Comparison of ENCODE assay signal across 8 mouse cellular contexts in the genomic region with DNA sequence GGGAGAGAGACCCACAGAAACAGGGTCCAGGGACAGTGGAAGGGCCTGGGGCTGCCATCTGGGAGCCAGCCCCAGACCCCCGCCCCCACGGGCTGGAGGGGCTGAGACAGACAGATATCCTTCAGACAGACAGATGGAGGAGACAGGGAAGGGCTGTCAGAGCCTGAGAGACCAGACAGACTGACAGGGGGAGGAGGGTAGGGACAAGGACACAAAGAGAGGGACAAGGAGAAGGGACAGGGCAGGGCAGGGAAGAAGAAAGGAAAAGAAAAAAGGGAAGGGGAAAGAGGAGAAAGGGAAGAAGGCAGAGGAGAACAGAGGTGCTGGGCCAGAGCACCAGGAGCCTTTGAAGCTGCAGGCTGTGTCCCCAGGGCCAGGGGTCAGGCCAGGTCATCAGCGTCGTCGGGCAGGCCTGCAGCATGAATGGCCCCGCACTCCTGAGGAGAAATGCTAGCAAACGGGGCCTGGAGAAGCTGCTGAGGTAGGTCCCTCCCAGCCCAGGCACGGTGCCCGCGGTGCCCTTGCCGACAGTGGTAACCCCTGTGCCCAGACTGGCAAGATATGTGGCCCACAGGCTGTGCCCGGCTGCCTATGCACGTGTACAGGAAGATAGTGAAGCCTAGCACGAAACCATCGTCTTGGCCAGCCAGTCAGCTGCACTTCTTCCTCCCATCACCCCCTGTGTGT. TPM values are rescaled to one million over a fixed set of nuclear protein-coding genes. Genes with fewer than 3 reads are reported as not detected.
DNase-seq lines count a peak whose midpoint lies in the region; ATAC-seq and TF ChIP-seq lines count a peak whose summit lies in the region.

No protein-coding gene starts in this region.

- DNase-seq in kidney, adult 2 months, result no peak
- DNase-seq in embryo, embryonic 10 days (ENCODE audit: low spot score), result peak; percentile 75
- DNase-seq in adipocyte (ENCODE audit: low spot score), result no peak
- no peak for DNase-seq in T-cell, adult 2 months (ENCODE audit: low spot score)

- 21% methylated on average over 15 of the region's 15 CpGs for WGBS in kidney, embryonic 15.5 days
- WGBS in kidney, adult 2 months, result 48% methylated on average over 15 of the region's 15 CpGs
- WGBS in heart, embryonic 13.5 days, result 35% methylated on average over 15 of the region's 15 CpGs

- H3K27ac ChIP-seq in kidney, embryonic 15.5 days, result peak overlapping the region; percentile 96
- H3K27ac ChIP-seq in kidney, adult 2 months (ENCODE audit: insufficient read depth, low read depth, low read length), result no peak overlapping the region
- peak overlapping the region; percentile 99 for H3K27ac ChIP-seq in heart, embryonic 13.5 days (replicated peaks)

- peak overlapping the region; percentile 63 for H3K4me2 ChIP-seq in kidney, embryonic 15.5 days
- peak overlapping the region; percentile 55 for H3K4me2 ChIP-seq in heart, embryonic 13.5 days

- ATAC-seq in kidney, embryonic 15.5 days (replicated peaks; ENCODE audit: low FRiP score), result no peak
- ATAC-seq in heart, embryonic 13.5 days (ENCODE audit: extremely low read depth, insufficient number of reproducible peaks, low FRiP score, low TSS enrichment), result no peak
- peak; percentile 48 for ATAC-seq in megakaryocyte-erythroid progenitor cell, adult 5-6 weeks (replicated peaks; ENCODE audit: low FRiP score, low TSS enrichment, poor library complexity, severe bottlenecking)
- ATAC-seq in frontal cortex, adult (ENCODE audit: low TSS enrichment), result no peak

- H3K27me3 ChIP-seq in kidney, embryonic 15.5 days, result no peaks in the 10 kb centered on the region
- H3K27me3 ChIP-seq in kidney, adult 2 months (replicated peaks; ENCODE audit: control insufficient read depth, insufficient read depth, low read length), result no peaks in the 10 kb centered on the region
- H3K27me3 ChIP-seq in heart, embryonic 13.5 days (replicated peaks), result no peaks in the 10 kb centered on the region

- peak overlapping the region; percentile 41 for H3K4me3 ChIP-seq in kidney, embryonic 15.5 days (replicated peaks)
- no peak overlapping the region for H3K4me3 ChIP-seq in kidney, adult 2 months (ENCODE audit: insufficient read depth, low read depth, low read length)
- peak overlapping the region; percentile 41 for H3K4me3 ChIP-seq in heart, embryonic 13.5 days

- no peaks in the 10 kb centered on the region for H3K36me3 ChIP-seq in kidney, embryonic 15.5 days
- no peaks in the 10 kb centered on the region for H3K36me3 ChIP-seq in kidney, adult 2 months (ENCODE audit: control insufficient read depth, insufficient read depth, low read length)
- H3K36me3 ChIP-seq in heart, embryonic 13.5 days, result no peaks in the 10 kb centered on the region

- peak overlapping the region; percentile 48 for H3K9ac ChIP-seq in kidney, embryonic 15.5 days
- peak overlapping the region; percentile 81 for H3K9ac ChIP-seq in heart, embryonic 13.5 days

- no peak for TF ChIP-seq CTCF in kidney, adult 2 months (conservative IDR thresholded peaks at IDR 0.05; ENCODE audit: insufficient read depth, insufficient read length, low read depth, low read length)

- H3K4me1 ChIP-seq in kidney, embryonic 15.5 days, result peaks cover 75% of the 10 kb centered on the region
- no peaks in the 10 kb centered on the region for H3K4me1 ChIP-seq in kidney, adult 2 months (ENCODE audit: control insufficient read depth, insufficient read depth, low read length)
- H3K4me1 ChIP-seq in heart, embryonic 13.5 days, result peaks cover 72% of the 10 kb centered on the region

- no peak for TF ChIP-seq POLR2A in kidney, adult 2 months (IDR thresholded peaks at IDR 0.05; ENCODE audit: low read depth, low read length)

- H3K9me3 ChIP-seq in kidney, embryonic 15.5 days (replicated peaks), result no peaks in the 10 kb centered on the region
- no peaks in the 10 kb centered on the region for H3K9me3 ChIP-seq in heart, embryonic 13.5 days

RNA-seq across cellular contexts. Expression of a gene that starts 11.4 kb away (rescaled TPM):
- polyA plus RNA-seq in kidney, embryonic 15.5 days (2015; fragmentation: Nextera tagmentation; extraction: Ambion mirVana), result 115 and 139 TPM in 2 replicates
- 22.2 and 39.8 TPM in 2 replicates for polyA plus RNA-seq in kidney, adult 2 months (2012; rRNA removed)
- 51.0 and 54.6 TPM in 2 replicates for polyA plus RNA-seq in heart, embryonic 13.5 days (2015; fragmentation: Nextera tagmentation; extraction: Ambion mirVana)
- total RNA-seq in megakaryocyte-erythroid progenitor cell, adult 5-6 weeks (2014; fragmentation: Nextera tagmentation), result 16.9 and 39.8 TPM in 2 replicates
- 12.1 and 42.5 TPM in 2 replicates for total RNA-seq in megakaryocyte-erythroid progenitor cell, adult 5-6 weeks (2017)

RNA-seq across cellular contexts. Expression of a gene that starts 26.6 kb away (rescaled TPM):
- polyA plus RNA-seq in kidney, embryonic 15.5 days (2015; fragmentation: Nextera tagmentation; extraction: Ambion mirVana), result 23.5 and 46.2 TPM in 2 replicates
- 48.3 TPM in 1 of 2 replicates, not detected in the other for polyA plus RNA-seq in kidney, adult 2 months (2012; rRNA removed)
- 4.0 and 5.4 TPM in 2 replicates for polyA plus RNA-seq in heart, embryonic 13.5 days (2015; fragmentation: Nextera tagmentation; extraction: Ambion mirVana)
- total RNA-seq in megakaryocyte-erythroid progenitor cell, adult 5-6 weeks (2014; fragmentation: Nextera tagmentation), result not detected in 2 replicates
- not detected in 2 replicates for total RNA-seq in megakaryocyte-erythroid progenitor cell, adult 5-6 weeks (2017)

RNA-seq across cellular contexts. Expression of a gene that starts 30.4 kb away (rescaled TPM):
- 19.0 and 45.8 TPM in 2 replicates for polyA plus RNA-seq in kidney, embryonic 15.5 days (2015; fragmentation: Nextera tagmentation; extraction: Ambion mirVana)
- polyA plus RNA-seq in kidney, adult 2 months (2012; rRNA removed), result 0.54 and 103 TPM in 2 replicates
- 34.8 and 41.9 TPM in 2 replicates for polyA plus RNA-seq in heart, embryonic 13.5 days (2015; fragmentation: Nextera tagmentation; extraction: Ambion mirVana)
- not detected in 2 replicates for total RNA-seq in megakaryocyte-erythroid progenitor cell, adult 5-6 weeks (2014; fragmentation: Nextera tagmentation)
- 0.99 and 18.9 TPM in 2 replicates for total RNA-seq in megakaryocyte-erythroid progenitor cell, adult 5-6 weeks (2017)

RNA-seq across cellular contexts. Expression of a gene that starts 37.4 kb away (rescaled TPM):
- polyA plus RNA-seq in kidney, embryonic 15.5 days (2015; fragmentation: Nextera tagmentation; extraction: Ambion mirVana), result 0.62 and 1.3 TPM in 2 replicates
- polyA plus RNA-seq in kidney, adult 2 months (2012; rRNA removed), result 1.8 and 3.3 TPM in 2 replicates
- polyA plus RNA-seq in heart, embryonic 13.5 days (2015; fragmentation: Nextera tagmentation; extraction: Ambion mirVana), result 0.19 and 0.41 TPM in 2 replicates
- total RNA-seq in megakaryocyte-erythroid progenitor cell, adult 5-6 weeks (2014; fragmentation: Nextera tagmentation), result 2.0 TPM in 1 of 2 replicates, not detected in the other
- total RNA-seq in megakaryocyte-erythroid progenitor cell, adult 5-6 weeks (2017), result not detected in 2 replicates
